Mouse (Mus musculus): ENCODE results near the gene Chic2.

The Chic2 gene

DNA sequence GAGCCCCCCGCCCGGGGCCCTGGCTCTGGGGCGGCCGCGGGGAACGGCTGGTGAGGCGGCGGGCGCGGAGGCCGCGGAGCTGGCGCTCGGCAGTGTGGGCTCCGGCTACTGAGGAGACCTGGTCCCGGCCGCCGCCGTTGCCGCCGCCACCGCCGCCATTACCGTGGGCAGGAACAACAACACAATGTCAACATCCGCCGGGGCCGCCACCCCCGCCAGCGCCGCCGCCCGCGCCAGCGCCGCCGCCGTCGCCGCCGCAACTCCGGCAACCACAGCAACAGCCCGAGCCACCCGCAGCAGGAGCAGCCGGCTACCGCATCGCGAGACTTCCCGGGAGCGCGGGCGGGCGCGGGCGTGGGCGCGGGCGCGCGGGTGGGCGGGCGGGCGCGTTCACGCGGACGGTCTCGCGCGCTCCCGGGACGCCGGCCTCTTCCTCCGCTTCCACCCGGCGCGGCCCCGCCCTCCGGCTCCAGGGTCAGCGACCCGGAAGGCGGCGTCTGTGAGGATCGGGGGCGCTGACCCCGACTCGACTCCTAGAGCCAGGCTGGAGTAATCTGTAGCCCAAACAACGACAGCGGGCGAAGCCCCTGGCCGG is at the start of gene Chic2:
TSS of gene Chic2 (minus strand) at position 465 of the 595 bp plus-strand sequence.
- peak; percentile 80 for DNase-seq (ENCODE audit: low spot score)

GRCm38 (mm10) chr5:75085906-75086305 is 41.3 kb upstream of the Chic2 start:
- no peak for DNase-seq (ENCODE audit: low spot score)

DNA sequence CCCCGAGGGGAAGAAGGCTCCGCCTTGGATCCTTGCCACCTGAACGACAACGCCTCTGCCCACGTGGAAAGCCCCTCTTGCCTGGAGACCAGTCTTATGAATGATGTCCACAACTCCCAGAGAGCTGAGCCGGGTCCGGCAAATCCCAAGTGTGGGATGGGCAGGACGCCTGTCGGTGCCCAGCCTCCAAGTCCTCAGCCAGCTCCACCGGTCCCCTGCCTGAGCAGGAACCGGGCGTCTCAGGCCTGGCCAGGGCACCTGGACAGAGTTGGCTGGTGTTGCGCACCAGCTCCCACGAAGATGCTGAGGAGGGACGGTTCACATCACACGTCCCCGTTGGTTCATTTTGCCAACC is 40.9 kb upstream of the Chic2 start:
- DNase-seq (ENCODE audit: low spot score): no peak

GRCm38 (mm10) chr5:75084871-75085520 is 40.4 kb upstream of the Chic2 start:
- no peak for DNase-seq (ENCODE audit: low spot score)

DNA sequence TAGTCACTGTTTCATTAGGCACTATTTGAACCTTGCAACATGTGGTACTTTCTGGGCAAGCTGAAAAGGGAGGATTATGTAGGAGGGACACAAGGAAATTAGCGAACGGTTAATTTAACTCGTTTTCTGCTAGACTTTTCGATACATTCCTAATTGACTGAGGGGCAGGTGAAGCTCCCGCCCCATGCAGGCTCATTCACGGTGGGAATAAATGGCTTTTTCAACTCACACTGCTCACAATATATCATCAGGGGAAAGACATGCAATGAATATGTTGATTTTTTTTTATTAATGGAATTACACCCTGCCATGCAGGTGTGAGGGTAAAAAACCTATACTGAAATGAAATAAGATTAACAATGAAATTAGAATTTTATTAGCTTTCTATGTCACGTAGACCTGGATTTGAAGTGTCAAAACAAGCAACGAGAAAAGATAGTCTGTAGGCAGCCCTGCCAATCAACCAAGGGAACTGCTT is 39.9 kb upstream of the Chic2 start:
- DNase-seq (ENCODE audit: low spot score): no peak

DNA sequence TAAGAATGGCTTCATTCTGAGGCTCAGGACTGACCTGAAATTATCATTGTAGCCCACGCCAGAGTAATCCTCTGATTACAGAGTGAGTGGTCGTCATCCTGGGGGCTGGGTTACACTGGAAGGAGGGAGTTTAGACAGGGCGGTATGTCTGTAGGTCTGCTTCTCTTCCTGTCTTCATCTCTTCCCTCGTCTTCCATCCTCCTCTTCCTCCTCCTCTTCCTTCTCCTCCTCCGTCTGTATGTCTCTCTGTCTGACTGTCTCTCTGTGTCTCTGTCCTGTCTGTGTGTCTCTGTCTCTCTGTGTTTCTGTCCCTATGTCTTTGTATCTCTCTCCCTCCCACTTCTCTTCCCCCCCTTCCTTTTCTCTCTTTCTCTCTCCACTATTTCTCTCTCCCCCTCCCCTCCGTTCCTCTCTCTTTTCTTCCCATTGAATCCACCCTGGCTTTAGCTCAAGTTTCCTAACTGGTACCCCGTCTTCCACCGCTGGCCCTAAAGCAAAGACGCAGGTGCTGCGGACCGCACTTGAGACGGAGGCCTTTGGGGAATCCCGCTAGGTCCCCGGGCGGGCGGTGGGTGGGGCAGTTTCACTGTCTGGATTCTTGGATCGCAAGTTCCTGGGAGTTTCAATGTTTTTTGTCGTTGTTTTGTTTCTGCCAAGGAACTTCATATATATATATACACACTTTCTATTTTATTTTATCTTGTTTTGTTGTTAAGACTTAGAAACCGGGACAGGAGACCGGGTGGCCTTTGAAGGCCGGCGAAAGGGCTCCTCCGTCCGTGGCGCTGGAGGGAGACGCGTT is 39.2 kb upstream of the Chic2 start:
- DNase-seq (ENCODE audit: low spot score): no peak

- DNase-seq (ENCODE audit: low spot score): no peak
Observed at GRCm38 (mm10) chr5:75083061-75083460, 38.5 kb upstream of the Chic2 start.

DNA sequence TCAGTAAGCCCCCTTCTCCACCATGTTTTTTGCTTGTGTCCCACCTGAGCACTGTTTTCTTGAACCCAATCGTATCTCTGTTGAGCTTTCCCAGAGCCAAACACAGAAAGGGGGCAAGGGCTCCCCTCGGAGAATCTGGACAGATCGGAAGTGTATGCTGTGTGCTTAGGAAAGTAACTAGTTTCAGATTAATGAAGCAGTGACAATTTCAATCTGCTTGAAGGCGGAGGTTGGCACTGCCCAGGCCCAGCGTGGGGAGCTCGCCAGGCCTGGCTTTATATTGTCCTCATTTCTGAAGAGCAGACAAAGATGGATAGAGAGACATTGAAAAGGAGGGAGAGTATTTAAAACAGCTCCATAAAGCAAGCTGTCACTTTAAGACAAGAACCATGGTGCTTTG is 37.9 kb upstream of the Chic2 start:
- DNase-seq (ENCODE audit: low spot score): no peak

- DNase-seq (ENCODE audit: low spot score): no peak
Observed at GRCm38 (mm10) chr5:75079564-75079963, 35.0 kb upstream of the Chic2 start.

- DNase-seq (ENCODE audit: low spot score): no peak
Observed at GRCm38 (mm10) chr5:75077051-75077380, 32.4 kb upstream of the Chic2 start.

GRCm38 (mm10) chr5:75076326-75077050 is 31.9 kb upstream of the Chic2 start:
- DNase-seq (ENCODE audit: low spot score): no peak

DNA sequence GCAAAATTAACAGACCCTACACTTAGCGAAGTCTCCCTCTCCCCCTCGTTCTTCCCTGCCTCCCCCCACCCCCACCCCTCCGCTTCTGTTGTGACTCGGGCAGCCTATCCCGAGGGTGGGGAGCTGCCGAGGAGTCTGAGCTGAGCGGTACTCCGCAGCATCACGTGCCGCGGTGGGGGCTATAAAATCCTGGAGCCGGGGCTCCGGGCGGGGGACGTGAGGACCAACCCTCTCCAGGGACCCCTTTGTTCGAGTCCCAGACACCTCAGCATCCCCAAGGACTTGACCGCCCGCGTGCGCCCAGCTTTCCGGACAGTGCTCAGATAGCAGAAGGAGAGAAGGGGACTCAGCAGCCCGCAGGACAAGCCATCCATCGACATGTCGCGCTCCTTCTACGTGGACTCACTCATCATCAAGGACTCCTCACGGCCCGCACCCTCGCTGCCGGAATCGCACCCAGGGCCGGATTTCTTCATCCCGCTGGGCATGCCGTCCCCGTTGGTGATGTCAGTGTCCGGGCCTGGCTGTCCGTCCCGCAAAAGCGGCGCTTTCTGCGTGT is 30.9 kb upstream of the Chic2 start, which contains the start of gene Gsx2:
TSS of gene Gsx2 (plus strand) at position 219 of the 559 bp plus-strand sequence.
- no peak for DNase-seq (ENCODE audit: low spot score)

GRCm38 (mm10) chr5:75074537-75075382 is 30.2 kb upstream of the Chic2 start:
- DNase-seq (ENCODE audit: low spot score): no peak

- no peak for DNase-seq (ENCODE audit: low spot score)
Observed at GRCm38 (mm10) chr5:75074132-75074531, 29.6 kb upstream of the Chic2 start.

- no peak for DNase-seq (ENCODE audit: low spot score)
Observed at GRCm38 (mm10) chr5:75073684-75074083, 29.1 kb upstream of the Chic2 start.

- no peak for DNase-seq (ENCODE audit: low spot score)
Observed at GRCm38 (mm10) chr5:75073167-75073566, 28.6 kb upstream of the Chic2 start.

- no peak for DNase-seq (ENCODE audit: low spot score)
Observed at GRCm38 (mm10) chr5:75072532-75072931, 28.0 kb upstream of the Chic2 start.

DNA sequence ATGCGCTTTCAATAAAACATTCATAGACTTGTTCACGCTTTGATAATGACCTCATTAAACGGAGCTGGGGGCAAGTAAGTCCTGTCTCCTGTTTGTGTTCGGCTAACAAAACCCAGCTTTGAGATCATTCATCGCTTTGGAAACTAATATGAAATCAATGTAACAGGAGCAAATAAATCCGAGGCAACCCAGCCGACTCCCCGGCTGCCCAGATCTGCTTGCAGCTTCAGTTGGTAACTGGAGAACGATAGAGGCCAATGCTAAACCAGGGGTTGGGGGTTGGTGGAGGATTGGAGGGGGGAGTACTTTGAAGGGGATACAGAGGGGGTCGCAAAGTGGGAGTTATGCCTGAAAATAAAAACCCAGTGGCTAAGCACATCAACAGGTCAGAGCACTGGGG is 27.4 kb upstream of the Chic2 start:
- no peak for DNase-seq (ENCODE audit: low spot score)

- DNase-seq (ENCODE audit: low spot score): no peak
Observed at GRCm38 (mm10) chr5:75070656-75071375, 26.2 kb upstream of the Chic2 start.

GRCm38 (mm10) chr5:75070132-75070531 is 25.6 kb upstream of the Chic2 start:
- DNase-seq (ENCODE audit: low spot score): no peak

Measured in urinary bladder, postnatal 25 days (tissue).